Mouse (Mus musculus) heart, embryonic 14.5 days (tissue): ENCODE measurements around the gene 1700037H04Rik. TPM values are rescaled to one million over a fixed set of nuclear protein-coding genes. Genes with fewer than 3 reads are reported as not detected.

Source experiments
- ATAC-seq: fragments of 200-750 bp; cut with Nextera tagmentation; 2 replicates; pipeline ENCODE4 v1.8.0; 2017; ENCODE audit warnings: low read depth, moderate TSS enrichment; ENCODE audit not compliant: insufficient number of reproducible peaks, insufficient read depth, low FRiP score
- H3K27ac ChIP-seq, 2 experiments: fragments of 200-500 bp in 1 of 2; fragments of 300-500 bp in 1 of 2; sonication (generic) in 1 of 2; replicated peaks in 1 of 2; 2 replicates each; pipeline ENCODE4 v1.5.1; 2012 to 2014; ENCODE audit warnings: low read depth in 2 of 2, low read length in 2 of 2, control low read depth in 1 of 2, mild to moderate bottlenecking in 1 of 2, mixed read lengths in 1 of 2; ENCODE audit not compliant: control insufficient read depth in 1 of 2, insufficient read depth in 1 of 2
- H3K27me3 ChIP-seq: fragments of 300-500 bp; sonication (generic); 2 replicates; pipeline ENCODE4 v1.6.1; 2014; ENCODE audit warnings: mild to moderate bottlenecking, low read length, control low read depth; ENCODE audit not compliant: control insufficient read depth, insufficient read depth
- H3K36me3 ChIP-seq: fragments of 300-500 bp; sonication (generic); 2 replicates; pipeline ENCODE4 v1.6.1; 2014; ENCODE audit warnings: mild to moderate bottlenecking, control low read depth, low read length, mixed read lengths; ENCODE audit not compliant: control insufficient read depth, insufficient read depth
- H3K4me1 ChIP-seq, 2 experiments: fragments of 200-500 bp in 1 of 2; fragments of 300-500 bp in 1 of 2; sonication (generic) in 1 of 2; 2 replicates each; pipeline ENCODE4 v1.6.1; 2012 to 2014; ENCODE audit warnings: low read length in 2 of 2, control low read depth in 1 of 2, mixed read lengths in 1 of 2; ENCODE audit not compliant: control insufficient read depth in 2 of 2, insufficient read depth in 2 of 2
- H3K4me2 ChIP-seq: fragments of 300-500 bp; sonication (generic); 2 replicates; pipeline ENCODE4 v1.6.1; 2014; ENCODE audit warnings: mild to moderate bottlenecking, low read length
- H3K4me3 ChIP-seq, 2 experiments: fragments of 200-500 bp in 1 of 2; fragments of 300-500 bp in 1 of 2; sonication (generic) in 1 of 2; 2 replicates each; pipeline ENCODE4 v1.5.1; 2012 to 2014; ENCODE audit warnings: low read length in 2 of 2, mild to moderate bottlenecking in 2 of 2, control low read depth in 1 of 2, low read depth in 1 of 2, moderate library complexity in 1 of 2; ENCODE audit not compliant: control insufficient read depth in 1 of 2, insufficient read depth in 1 of 2
- H3K9ac ChIP-seq: fragments of 300-500 bp; sonication (generic); 2 replicates; pipeline ENCODE4 v1.6.1; 2014; ENCODE audit warnings: mild to moderate bottlenecking, low read length
- H3K9me3 ChIP-seq: fragments of 300-500 bp; sonication (generic); 2 replicates; pipeline ENCODE4 v1.6.1; 2016; ENCODE audit warnings: low read length, control low read depth; ENCODE audit not compliant: control insufficient read depth
- WGBS: fragments of 180-500 bp; shearing (Covaris S2); extraction: QIAGEN DNeasy Blood & Tissue Kit; methylation state at CpG from one replicate; pipeline ENCODE4 v1.1.7; 2014; 5-methylcytosine and 5-hydroxymethylcytosine counted together
- polyA plus RNA-seq: library from polyadenylated mRNA; unstranded; fragments of >200 nt; fragmentation: Nextera tagmentation; extraction: Ambion mirVana; gene quantifications from 2 replicates; pipeline ENCODE4 v1.2.1, GENCODE M21; 2014

1700037H04Rik gene
- polyA plus RNA-seq, 1 experiment from 2014 or later, result 80.3 TPM

DNA sequence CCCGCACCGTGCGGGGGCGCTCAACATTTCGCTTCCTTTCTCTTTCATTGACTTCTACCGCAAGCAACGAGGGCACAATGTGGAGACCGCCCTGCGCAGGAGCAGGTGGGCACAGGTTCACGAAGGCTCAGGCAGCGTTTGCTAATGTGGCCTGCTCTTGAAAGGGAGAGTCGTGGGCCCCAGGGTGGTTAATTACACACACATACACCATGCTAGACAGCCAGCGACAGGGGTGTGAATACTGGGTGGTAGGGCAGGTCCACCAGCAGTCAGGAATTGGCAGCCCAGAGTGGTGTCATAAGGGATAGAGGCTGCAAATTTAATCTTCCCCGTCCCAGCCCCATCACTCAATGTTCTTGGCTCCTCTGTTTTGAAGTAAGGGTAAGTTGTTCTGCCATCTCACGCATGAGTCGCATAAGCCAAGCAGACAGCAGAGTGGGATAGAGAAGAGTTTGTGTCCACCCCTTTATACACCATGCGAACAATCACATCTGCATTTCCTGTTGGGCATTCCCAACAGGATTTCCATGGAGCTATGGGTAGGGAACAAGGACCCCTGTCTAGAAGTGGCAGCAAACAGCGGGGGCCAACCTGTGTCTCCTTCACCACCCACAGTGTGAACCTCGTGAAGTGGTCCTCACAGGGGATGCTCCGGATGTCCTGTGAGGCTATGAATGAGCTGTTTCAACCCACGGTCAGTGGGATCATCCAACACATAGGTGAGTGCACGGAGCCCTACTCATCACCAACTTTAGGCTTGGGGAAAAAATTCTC is 16.7 kb downstream of the 1700037H04Rik start:
- peaks cover 78% of the 10 kb centered on the region for H3K36me3 ChIP-seq

DNA sequence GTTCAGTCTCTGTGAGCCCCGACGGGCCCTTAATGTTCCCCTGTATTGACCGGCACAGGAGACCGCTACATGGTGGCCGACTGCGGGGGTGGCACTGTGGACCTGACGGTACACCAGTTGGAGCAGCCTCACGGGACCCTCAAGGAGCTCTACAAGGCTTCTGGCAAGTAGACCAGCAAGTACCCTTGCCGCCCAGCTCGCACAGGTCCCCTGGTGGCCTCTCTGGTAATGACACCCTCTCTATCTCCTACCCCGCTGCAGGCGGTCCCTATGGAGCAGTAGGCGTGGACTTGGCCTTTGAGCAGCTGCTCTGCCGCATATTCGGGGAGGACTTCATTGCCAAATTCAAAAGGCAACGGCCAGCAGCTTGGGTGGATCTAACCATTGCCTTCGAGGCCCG is 17.3 kb downstream of the 1700037H04Rik start:
- Histone ChIP-seq H3K9ac (peak overlapping the region; percentile 50; the same call in 1 of the 2 replicates), H3K36me3 (peaks cover 73% of the 10 kb centered on the region), H3K9me3 (no peaks in the 10 kb centered on the region), H3K27me3 (no peaks in the 10 kb centered on the region), H3K27ac (no peak overlapping the region), H3K4me2 (peak overlapping the region; percentile 47), H3K4me1 (peaks cover 11 to 17% of the 10 kb centered on the region in 2 experiments), H3K4me3 (no peak overlapping the region)
- peak; percentile 8; the same call in 1 of the 2 replicates for ATAC-seq
- WGBS, result 25% methylated on average over 18 of the region's 18 CpGs

More for the DNA sequence above, 16.7 kb downstream of the 1700037H04Rik start:
- H3K9ac ChIP-seq, result peak overlapping the region; percentile 50; the same call in 1 of the 2 replicates
- H3K9me3 ChIP-seq, result no peaks in the 10 kb centered on the region
- H3K4me3 ChIP-seq, result no peak overlapping the region
- no peak overlapping the region for H3K27ac ChIP-seq
- peak overlapping the region; percentile 47 for H3K4me2 ChIP-seq
- no peak for ATAC-seq
- peaks cover 11 to 19% of the 10 kb centered on the region in 2 experiments for H3K4me1 ChIP-seq
- no peaks in the 10 kb centered on the region for H3K27me3 ChIP-seq
- WGBS, result 67% methylated on average over 22 of the region's 22 CpGs

DNA sequence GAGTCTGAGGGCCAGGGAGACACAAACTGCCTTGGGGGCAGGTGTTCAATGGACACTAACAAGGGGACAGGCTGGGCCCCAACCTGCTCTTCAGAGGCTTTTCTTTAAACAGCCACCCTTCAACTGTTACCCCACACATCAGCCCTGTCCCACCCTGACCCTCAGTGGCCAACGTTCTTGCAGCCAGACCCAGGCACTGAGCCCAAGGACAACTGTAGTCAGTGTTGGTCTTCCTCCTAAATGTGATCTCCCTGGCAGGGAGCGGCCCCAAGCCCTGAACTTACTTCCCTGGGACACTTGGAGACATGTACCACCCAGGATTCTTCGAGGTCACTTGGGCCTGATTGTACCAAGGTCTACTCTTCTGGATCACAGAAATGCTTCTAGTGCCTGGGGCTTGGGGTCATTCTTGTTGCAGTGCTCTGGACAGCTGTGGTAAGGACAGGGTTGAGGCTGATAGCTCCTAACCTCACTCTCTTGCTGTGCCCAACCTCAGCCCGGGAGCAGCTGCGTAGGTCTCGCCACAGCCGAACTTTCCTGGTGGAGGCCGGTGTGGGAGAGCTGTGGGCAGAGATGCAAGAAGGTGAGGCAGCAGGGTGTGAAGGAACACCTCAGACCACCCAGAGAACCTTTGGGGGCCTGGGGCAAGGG is 18.4 kb downstream of the 1700037H04Rik start:
- H3K9ac ChIP-seq, result no peak overlapping the region

DNA sequence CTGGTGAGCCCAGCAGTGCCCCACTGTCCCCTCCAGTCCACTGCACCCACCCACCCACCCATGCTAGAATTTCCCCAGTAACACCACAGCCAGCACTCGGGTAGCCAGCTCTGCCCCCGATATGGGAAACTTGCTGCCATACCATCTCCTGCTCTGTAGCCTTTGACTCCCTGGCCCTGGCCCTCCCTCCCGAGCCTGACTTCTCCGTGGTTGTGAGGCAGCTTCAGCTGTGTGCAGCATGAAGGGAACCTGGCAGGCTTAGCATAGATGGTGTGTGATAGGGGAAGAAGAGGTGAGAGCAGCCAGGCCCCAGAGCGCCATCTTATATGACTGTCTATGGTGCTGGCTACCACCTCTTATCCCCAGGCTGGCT is 19.4 kb downstream of the 1700037H04Rik start:
- H3K27me3 ChIP-seq, result no peaks in the 10 kb centered on the region
- H3K9ac ChIP-seq, result no peak overlapping the region
- peaks cover 57% of the 10 kb centered on the region for H3K36me3 ChIP-seq
- H3K9me3 ChIP-seq, result no peaks in the 10 kb centered on the region
- H3K4me2 ChIP-seq, result no peak overlapping the region
- WGBS, result 33% methylated on average over 5 of the region's 5 CpGs
- no peak for ATAC-seq
- H3K4me3 ChIP-seq, result no peak overlapping the region
- peak overlapping the region; percentile 57 to 61; a peak in 3 of 4 replicates for H3K27ac ChIP-seq
- peaks cover 26 to 30% of the 10 kb centered on the region in 2 experiments for H3K4me1 ChIP-seq

More for the DNA sequence above, 18.4 kb downstream of the 1700037H04Rik start:
- H3K27me3 ChIP-seq, result no peaks in the 10 kb centered on the region
- H3K36me3 ChIP-seq, result peaks cover 66% of the 10 kb centered on the region
- ATAC-seq, result no peak
- no peak overlapping the region for H3K4me3 ChIP-seq
- peaks cover 16 to 21% of the 10 kb centered on the region in 2 experiments for H3K4me1 ChIP-seq
- no peak overlapping the region for H3K27ac ChIP-seq
- H3K4me2 ChIP-seq, result no peak overlapping the region
- H3K9me3 ChIP-seq, result no peaks in the 10 kb centered on the region
- 88% methylated on average over 8 of the region's 8 CpGs for WGBS

DNA sequence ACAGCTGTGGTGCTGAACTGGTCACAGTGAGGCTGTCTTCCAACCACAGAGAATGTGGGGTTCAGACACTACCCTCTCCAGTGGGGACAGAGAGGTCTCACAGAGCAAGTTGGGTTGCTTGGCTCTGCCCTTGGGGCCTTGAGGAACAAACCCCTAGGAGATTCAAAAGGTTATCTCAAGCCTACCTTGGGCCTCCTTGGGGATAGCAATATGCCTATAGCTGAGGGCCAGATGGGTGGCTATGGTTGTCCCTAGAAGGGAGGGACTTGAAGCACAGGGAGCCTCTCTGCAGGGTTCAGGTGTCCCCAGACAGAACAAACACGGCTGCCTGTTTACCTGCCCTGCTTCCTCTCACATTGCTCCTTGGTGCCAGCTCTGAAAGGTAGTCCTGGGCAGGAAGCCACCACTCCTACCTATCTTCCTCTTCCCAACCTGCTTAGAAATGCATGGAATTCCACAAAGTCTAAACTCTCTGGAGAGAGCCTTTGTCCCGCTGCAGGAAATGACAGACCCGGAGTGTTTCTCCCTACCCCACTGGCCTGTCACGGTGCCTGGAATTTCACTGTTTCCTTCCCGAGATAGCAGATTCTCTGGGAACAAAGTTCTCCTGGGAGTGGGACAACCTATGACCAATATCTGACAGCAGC is 19.9 kb downstream of the 1700037H04Rik start:
- Histone ChIP-seq H3K36me3 (peaks cover 52% of the 10 kb centered on the region), H3K4me1 (peaks cover 31 to 36% of the 10 kb centered on the region in 2 experiments)
- 10% methylated on average over 5 of the region's 5 CpGs for WGBS

DNA sequence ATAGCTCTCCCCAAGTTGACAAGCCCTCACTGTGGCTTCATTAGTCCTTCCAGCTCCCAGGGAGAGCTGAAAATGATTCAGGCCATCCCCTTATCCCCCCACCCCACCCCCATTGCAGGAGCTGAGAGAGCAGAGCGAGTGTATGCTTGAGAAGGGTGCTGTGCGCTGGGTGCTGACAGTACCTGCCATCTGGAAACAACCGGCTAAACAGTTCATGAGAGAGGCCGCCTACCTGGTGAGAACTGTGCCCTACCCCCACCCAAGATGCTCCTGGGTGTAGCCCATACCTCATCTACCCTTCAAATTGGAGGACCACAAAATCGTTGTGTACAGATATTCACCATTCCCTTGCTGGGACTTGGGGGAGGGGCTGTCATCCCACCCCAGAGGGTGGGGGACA is 20.6 kb downstream of the 1700037H04Rik start:
- no peak for ATAC-seq
- peaks cover 31 to 41% of the 10 kb centered on the region in 2 experiments for H3K4me1 ChIP-seq
- H3K27ac ChIP-seq, result no peak overlapping the region
- no peak overlapping the region for H3K9ac ChIP-seq
- 81% methylated on average over 5 of the region's 5 CpGs for WGBS
- no peaks in the 10 kb centered on the region for H3K9me3 ChIP-seq
- H3K4me3 ChIP-seq, result no peak overlapping the region
- H3K4me2 ChIP-seq, result no peak overlapping the region
- no peaks in the 10 kb centered on the region for H3K27me3 ChIP-seq
- peaks cover 45% of the 10 kb centered on the region for H3K36me3 ChIP-seq

More for the DNA sequence above, 19.9 kb downstream of the 1700037H04Rik start:
- peak overlapping the region; percentile 17 to 75 for H3K27ac ChIP-seq
- no peak overlapping the region for H3K9ac ChIP-seq
- H3K4me3 ChIP-seq, result no peak overlapping the region
- H3K27me3 ChIP-seq, result no peaks in the 10 kb centered on the region
- no peak overlapping the region for H3K4me2 ChIP-seq
- no peaks in the 10 kb centered on the region for H3K9me3 ChIP-seq
- no peak for ATAC-seq

DNA sequence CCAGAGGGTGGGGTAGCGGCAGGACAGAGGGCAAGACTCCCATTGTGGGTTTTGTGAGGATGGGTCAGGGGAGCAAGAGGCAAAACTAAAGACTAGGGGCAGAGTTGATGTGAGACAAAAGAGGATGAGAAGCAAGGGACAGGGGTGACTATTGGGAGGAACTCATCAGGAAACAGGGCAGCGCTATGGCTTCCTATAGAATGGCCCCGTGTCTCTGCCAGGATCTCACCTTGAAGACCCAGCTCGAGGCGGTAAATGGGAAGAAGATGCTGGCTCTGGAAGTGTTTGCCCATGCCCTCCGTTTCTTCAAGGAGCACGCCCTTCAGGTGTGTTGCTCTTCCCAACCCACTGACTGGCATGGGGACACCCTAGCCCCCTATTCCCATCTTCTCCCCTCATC is 21.1 kb downstream of the 1700037H04Rik start:
- Histone ChIP-seq H3K9ac (no peak overlapping the region), H3K27me3 (no peaks in the 10 kb centered on the region), H3K9me3 (no peaks in the 10 kb centered on the region), H3K36me3 (peaks cover 41% of the 10 kb centered on the region), H3K27ac (no peak overlapping the region), H3K4me2 (no peak overlapping the region), H3K4me1 (peaks cover 31 to 45% of the 10 kb centered on the region in 2 experiments), H3K4me3 (no peak overlapping the region)
- no peak for ATAC-seq
- 86% methylated on average over 7 of the region's 7 CpGs for WGBS
